Mouse (Mus musculus): ENCODE measurements at regions not wholly inside any gene's neighbourhood (a gene's known extent, or its start where the extent isn't known, plus 50 kb on each side); places are given as distances from the start of the nearest gene placed in this dataset.

DNA sequence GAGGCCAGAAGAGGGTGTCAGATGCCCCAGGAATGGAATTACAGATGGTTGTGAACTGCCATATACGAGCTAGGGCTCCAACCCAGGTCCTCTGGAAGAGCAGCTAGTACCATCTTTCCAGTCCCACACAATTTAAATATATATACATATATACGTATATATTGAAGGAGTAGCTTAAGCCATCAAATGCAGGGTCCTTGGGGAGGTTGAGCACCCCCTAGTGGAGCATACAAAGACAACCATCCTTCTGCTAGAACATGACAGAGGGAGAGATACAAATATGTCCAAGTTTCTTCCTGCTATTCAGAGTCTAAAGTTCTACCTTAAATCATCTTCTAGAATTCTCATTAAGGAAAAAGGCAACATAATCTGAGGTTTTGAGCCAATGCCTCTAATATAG lies 435.4 kb downstream of the Prss52 start:
- TF ChIP-seq CTCF (IDR thresholded peaks at IDR 0.05; ENCODE audit: low read depth, low read length) (peak; percentile 18), POLR2A (IDR thresholded peaks at IDR 0.05; ENCODE audit: insufficient read depth, low read length) (no peak), EP300 (IDR thresholded peaks at IDR 0.05; ENCODE audit: insufficient read depth, low read depth, low read length) (no peak)
